Mouse (Mus musculus): Measurements from ENCODE around the gene Mfsd4b1.

DNA sequence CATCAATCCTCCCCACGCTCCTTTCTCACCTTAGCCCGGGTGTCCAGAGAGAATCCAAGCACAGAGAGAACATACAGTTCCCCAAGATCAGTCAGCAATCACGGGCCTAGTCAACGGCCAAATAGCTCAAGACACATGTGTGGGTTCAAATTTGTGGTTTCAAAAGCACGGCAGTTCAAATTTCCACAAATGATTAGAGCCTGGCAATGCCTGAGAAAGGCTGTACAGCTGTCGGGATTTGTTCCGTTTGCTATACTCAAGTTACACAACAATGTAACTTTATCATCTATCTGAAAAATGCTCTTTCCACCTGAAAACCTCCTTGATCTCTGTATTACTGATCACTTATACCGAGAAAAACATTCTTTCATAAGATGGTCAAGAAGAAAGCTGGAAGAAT, 492 bp upstream of the Mfsd4b1 start:
- no peak for TF ChIP-seq CTCF (IDR thresholded peaks at IDR 0.05; ENCODE audit: borderline replicate concordance, extremely low read depth, insufficient read depth, insufficient read length)
- TF ChIP-seq POLR2A (IDR thresholded peaks at IDR 0.05; ENCODE audit: borderline replicate concordance, extremely low read depth, insufficient read depth, insufficient read length, poor library complexity, severe bottlenecking) = no peak

Data from brain, embryonic 14.5 days (tissue).